Mouse (Mus musculus): ENCODE measurements around the gene Tbpl1. TPM values are rescaled to one million over a fixed set of nuclear protein-coding genes. Genes with fewer than 3 reads are reported as not detected.

Gene Tbpl1
- total RNA-seq, 2 experiments from 2014 or later = 16.0 to 22.6 TPM

DNA sequence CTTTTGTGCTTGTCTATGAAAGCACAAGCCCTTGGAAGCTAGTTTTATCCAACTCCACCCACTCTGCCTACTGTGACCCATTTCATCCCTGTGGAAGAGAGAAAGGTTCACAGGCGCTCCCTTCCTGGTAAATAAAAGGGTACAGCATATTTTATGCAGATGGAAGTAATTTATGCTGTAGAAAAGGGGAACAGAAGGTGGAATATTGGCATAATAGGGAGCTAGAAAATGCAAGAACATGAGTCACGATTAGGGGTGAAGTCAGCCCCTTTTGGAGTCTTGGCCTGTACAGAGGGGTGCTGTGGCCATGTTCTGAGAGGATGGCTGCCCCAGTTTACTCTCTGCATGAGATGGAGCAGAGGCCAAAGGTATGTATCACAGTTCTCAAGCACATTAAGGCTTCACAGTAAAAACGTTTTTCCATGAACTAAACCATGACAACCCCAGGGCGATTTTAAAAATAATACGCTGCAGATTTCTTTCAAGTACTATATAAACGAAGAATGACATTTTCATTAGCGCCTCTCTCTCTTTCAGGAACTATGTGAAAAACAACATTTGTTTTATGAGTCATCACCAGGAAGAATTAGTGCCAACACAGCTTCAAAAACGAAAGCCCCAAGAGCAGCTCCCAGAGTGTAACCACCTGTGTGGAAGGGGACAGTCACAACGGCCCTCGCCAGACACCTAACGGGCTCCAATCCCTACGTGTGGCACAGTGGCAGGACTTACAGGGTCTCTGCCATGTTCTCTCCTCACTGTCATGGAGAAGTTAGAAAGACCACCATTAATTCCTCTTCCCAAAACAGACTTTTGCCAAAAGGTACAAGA, 30.0 kb downstream of the Tbpl1 start:
- intact Hi-C loops (cut with DNase I) = no loop called here
- DNase-seq = no peak
- peak overlapping the region; percentile 40 for H3K27ac ChIP-seq
- no peak overlapping the region for H3K4me3 ChIP-seq
- TF ChIP-seq CTCF (IDR thresholded peaks at IDR 0.05) = no peak

DNA sequence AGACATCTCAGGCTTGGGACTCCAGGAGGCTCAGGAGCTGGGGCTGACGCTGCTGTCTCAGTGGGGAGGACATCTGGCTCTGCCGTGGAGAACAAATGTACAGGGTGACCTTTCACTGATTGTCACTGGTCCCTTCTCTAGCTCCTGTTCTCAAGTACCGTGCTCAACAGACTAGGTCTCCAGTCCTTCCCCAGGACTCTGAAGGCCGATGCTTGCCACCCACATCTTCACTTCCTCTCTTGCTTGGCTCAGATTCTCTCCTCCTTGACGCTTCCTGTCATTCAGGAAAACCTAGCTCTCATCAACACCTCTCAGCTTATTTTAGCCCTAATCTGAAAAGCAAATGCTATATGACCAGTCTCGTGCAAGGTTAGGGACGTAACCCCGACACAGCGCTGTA, 31.0 kb downstream of the Tbpl1 start:
- DNase-seq = no peak
- intact Hi-C loops (cut with DNase I) = no loop called here
- no peak for TF ChIP-seq CTCF (IDR thresholded peaks at IDR 0.05)
- Histone ChIP-seq H3K4me3 (no peak overlapping the region), H3K27ac (peak overlapping the region; percentile 35)

GRCm38 (mm10) chr10:22699487-22700335, 32.0 kb downstream of the Tbpl1 start:
- intact Hi-C loops (cut with DNase I) = no loop called here
- DNase-seq = peak; percentile 31
- no peak for TF ChIP-seq CTCF (IDR thresholded peaks at IDR 0.05)
- Histone ChIP-seq H3K4me3 (no peak overlapping the region), H3K27ac (peak overlapping the region; percentile 20; the same call in 1 of the 2 replicates)

DNA sequence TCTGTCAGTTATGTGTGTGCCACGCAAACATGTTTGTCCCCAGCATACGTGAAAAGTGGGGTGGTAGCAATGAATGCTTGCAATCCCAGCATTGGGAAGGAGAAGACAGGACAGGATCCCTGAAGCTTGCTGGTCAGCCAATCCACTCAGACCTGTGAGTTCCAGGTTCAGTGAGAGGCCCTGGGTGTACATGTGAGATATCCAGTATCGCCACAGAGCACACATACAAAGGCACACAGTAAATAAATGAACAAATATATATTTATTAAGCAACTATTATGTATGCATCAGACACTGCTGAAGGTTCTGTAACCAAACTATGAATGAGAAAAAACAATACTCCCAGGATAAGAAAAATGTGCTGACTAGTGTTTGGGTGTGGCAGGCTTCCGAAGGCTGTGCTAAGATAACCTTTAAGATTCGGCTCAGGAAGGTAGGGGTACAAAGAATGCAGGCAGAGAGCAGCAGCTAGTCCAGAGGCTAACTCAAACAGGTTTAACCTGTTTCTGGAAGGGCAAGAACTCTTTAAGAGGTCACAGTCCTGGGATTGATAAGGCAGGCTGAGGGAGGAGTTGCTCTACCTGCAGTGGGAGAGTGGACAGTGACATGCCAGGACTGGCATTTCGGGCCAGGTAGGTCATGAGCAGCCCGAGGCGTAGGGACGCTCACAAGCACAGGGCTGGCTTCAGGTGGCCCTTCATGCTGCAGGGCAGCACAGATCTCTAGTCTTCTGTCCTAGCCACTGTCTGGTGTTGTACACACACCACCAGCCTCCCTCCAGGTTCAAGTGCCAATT, 33.4 kb downstream of the Tbpl1 start:
- intact Hi-C loops (cut with DNase I) = no loop called here
- TF ChIP-seq CTCF (IDR thresholded peaks at IDR 0.05) = no peak
- Histone ChIP-seq H3K27ac (no peak overlapping the region), H3K4me3 (no peak overlapping the region)
- no peak for DNase-seq

DNA sequence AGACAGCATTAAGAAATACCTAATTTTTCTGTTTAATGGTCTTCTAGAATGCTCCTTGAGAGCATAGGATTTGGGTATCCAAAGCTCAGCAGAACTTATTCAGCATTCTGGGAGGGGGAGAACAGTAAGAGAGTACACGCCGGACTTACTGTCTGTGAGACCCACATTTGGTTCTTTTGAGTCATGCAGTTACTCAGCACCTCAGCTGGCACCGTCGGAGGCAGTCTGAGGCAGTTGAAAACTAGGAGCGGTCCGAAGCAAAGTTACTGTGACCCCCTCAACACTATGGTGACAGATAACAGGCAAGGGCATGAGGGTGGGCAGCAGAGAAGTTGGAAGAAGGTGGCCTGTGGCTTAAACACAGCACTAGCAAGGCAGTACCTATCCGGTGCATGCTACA, 34.9 kb downstream of the Tbpl1 start:
- Histone ChIP-seq H3K4me3 (no peak overlapping the region), H3K27ac (no peak overlapping the region)
- no peak for TF ChIP-seq CTCF (IDR thresholded peaks at IDR 0.05)
- no peak for DNase-seq
- intact Hi-C loops (cut with DNase I) = no loop called here

- intact Hi-C loops (cut with DNase I) = no loop called here
- no peak for DNase-seq
- TF ChIP-seq CTCF (IDR thresholded peaks at IDR 0.05) = no peak
- H3K4me3 ChIP-seq = no peak overlapping the region
- no peak overlapping the region for H3K27ac ChIP-seq
Observed at GRCm38 (mm10) chr10:22696236-22696635, 35.5 kb downstream of the Tbpl1 start.

GRCm38 (mm10) chr10:22675848-22676630, 55.7 kb downstream of the Tbpl1 start:
- TF ChIP-seq CTCF (IDR thresholded peaks at IDR 0.05) = no peak
- no peak for DNase-seq
- intact Hi-C loops (cut with DNase I) = no loop called here
- Histone ChIP-seq H3K27ac (no peak overlapping the region), H3K4me3 (no peak overlapping the region)

DNA sequence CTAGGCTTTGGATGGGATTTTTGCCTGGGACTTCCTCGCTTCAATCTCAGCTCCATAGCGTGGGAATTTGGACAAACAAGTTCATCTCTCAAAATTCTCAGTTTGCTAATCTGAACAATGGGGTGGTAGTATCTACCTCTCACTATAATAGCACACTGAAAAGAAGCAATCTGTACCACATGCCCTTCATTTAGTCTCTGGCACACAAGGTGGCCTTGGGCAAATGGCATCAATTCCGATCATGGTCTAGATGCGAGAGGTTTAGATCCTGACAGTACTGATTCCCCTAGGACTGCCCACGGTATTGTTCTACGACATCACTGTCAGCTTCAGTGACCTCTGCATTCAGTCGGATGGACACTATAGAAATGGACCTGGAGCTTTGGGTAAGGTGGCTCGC, 57.6 kb downstream of the Tbpl1 start:
- no peak for DNase-seq
- intact Hi-C loops (cut with DNase I) = no loop called here
- no peak overlapping the region for H3K4me3 ChIP-seq
- peak overlapping the region; percentile 31; the same call in 1 of the 2 replicates for H3K27ac ChIP-seq
- no peak for TF ChIP-seq CTCF (IDR thresholded peaks at IDR 0.05)

DNA sequence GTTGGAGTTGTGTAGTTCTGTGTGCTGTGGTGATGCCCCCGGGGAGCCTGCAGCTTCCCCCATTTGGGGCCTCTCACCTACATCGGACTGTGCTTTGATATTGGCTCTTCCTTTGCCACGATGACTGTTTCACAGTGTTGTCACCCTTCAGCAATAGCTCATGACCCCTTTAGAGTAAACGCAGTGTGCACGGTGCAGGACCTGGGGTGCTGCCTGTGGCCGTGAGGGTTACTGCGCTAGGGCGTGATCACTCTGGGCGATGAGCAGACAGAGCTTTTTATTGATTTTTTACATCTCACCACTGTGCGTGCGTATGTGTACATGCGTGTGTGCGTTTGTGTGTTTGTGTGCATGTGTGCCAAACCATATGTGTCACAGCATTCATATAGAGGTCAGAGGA, 63.2 kb downstream of the Tbpl1 start:
- Histone ChIP-seq H3K27ac (no peak overlapping the region), H3K4me3 (no peak overlapping the region)
- no peak for TF ChIP-seq CTCF (IDR thresholded peaks at IDR 0.05)
- intact Hi-C loops (cut with DNase I) = no loop called here
- no peak for DNase-seq

- TF ChIP-seq CTCF (IDR thresholded peaks at IDR 0.05) = no peak
- peak; percentile 47 for DNase-seq
- intact Hi-C loops (cut with DNase I) = no loop called here
- H3K27ac ChIP-seq = peak overlapping the region; percentile 54
- no peak overlapping the region for H3K4me3 ChIP-seq
Observed at GRCm38 (mm10) chr10:22660286-22661000, 71.3 kb downstream of the Tbpl1 start.

- TF ChIP-seq CTCF (IDR thresholded peaks at IDR 0.05) = no peak
- H3K4me3 ChIP-seq = no peak overlapping the region
- no peak for DNase-seq
- intact Hi-C loops (cut with DNase I) = no loop called here
- no peak overlapping the region for H3K27ac ChIP-seq
Observed at GRCm38 (mm10) chr10:22659386-22659725, 72.4 kb downstream of the Tbpl1 start.

Measured in gastrocnemius, adult 2 months (tissue).